Mouse (Mus musculus): ENCODE data around the gene Ccdc141.

Ccdc141 gene

DNA sequence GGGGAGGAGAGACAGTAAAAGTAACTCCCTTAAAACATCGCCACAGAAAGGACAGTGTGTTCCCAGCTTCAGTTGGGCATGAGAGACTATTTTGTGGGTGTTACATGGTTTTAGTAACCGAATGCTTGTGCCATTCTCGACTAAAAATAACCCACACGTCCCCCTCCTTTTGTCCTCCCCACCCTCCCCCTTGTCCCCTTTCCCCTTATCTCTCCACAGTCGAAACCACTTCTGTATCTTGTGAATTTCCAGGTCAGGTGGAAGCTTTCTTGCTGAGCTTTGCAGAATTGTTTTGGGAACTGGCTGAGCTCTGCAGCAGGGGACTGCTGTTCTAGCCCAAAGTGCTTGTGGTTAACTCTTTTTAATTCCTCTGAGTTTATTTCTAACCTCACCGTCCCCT lies 200.2 kb downstream of the Ccdc141 start:
- DNase-seq, result no peak

DNA sequence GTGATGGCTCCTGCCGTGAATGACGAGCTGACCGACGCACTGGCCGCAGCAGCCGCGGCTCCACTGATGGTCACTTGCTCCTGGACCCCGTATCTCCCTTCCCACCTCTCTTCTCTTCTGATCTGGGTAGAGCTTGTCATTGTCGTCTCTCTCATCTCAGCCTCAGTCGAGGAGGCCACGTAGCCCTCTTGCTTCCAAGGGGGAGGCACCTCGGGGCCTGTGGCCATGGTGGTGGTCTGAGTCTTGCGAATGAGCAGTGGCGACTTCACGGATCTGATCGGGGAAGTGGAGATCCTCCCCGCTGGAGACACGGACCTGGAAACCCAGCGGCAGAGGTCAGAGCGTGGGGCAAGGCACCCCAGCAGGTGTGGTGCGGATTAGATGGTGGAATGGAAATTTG lies 200.8 kb downstream of the Ccdc141 start:
- DNase-seq, result no peak

DNA sequence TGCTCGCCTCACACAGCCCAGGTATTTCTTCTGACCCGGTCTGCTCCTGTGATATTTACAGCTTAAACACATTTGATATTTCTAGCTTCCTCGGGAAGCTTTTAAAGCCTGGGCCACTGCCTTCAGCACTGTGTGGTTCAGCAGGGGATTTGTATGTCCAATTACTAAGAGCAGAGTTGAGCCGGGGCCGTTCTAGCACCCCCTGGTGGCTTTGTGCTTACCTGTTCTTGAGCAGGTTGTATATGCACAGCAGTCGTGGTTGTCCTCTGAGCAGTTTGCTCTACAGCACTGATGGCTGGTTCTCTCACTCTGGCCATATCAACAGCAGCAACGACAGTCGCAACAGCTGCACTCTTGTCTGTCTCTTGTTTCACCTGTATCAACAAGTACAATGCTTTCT lies 201.5 kb downstream of the Ccdc141 start:
- DNase-seq, result peak; percentile 59

DNA sequence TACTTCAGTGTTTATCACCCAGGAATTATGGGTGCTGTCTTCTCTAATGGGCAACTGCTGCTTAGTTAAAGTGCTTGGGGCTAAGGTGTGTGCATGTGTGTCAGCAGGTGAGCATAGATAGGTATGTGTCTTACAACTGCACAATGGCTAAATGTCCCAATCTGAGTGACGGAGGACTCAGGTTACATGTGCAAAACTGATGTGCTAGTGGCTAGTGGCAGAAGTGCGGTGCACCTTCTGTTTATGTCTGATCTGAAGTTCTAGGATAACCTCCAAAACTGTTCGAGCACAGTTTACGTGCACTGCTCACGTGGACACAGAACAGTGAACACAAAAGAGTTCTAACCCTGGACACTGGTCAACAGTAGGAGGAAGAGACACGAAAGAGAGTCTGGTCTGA lies 203.9 kb downstream of the Ccdc141 start:
- DNase-seq, result no peak

DNA sequence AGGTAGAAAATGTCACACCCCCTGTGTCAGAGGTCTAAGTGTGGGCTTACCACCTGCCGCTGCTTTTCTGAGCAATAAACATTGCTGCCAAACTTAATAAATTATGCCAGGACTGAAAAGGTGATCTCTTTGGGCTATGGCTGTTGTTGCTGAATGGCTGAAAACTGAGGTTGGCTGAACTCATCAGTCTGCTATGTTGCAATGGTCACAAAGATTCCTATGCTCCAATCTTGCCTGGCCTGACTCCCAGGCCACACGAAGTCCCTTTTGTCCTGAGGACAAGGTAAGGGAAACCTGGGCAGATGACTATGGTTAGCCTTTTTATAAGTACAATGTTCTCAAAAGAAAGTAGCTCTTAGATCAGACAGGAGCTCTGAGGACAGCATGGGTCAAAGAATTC lies 204.4 kb downstream of the Ccdc141 start:
- DNase-seq, result no peak

DNA sequence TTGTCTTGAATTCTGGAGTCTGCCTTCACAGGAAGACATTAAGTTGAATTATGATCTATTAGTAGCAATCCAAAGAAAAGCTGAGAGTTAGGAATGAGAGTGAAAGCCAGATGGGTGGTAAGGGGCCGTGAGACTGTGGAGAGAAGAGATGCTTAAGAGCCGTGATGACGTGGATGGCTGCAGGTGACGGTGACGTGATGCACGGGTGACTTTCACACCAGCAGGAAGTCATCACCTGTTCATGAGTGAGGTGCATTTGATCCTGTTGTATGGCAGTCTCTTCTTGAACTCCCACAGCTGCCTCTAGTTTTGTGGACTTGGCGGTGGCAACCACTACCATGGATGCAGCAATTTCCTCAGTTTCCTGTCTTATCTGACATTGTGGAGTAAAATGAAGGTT lies 204.9 kb downstream of the Ccdc141 start:
- no peak for DNase-seq

DNA sequence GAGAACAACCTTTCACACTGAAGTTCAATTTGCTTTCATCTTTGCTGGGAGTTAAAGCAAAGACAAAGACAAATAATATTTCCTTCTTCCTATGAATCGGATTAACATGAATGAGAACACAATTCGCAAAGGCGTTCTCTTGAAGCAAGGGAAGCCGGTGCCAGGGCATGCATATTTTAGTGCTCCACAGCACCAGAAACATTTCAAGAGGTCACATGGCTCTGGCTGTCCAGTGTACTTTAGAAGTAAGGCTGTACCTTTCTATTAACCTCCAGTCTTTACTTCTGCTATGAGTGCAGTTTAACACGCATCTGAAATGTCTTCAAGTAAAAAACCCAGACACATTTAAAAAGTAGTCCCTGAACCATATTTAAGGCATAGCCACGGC lies 208.4 kb downstream of the Ccdc141 start:
- no peak for DNase-seq

DNA sequence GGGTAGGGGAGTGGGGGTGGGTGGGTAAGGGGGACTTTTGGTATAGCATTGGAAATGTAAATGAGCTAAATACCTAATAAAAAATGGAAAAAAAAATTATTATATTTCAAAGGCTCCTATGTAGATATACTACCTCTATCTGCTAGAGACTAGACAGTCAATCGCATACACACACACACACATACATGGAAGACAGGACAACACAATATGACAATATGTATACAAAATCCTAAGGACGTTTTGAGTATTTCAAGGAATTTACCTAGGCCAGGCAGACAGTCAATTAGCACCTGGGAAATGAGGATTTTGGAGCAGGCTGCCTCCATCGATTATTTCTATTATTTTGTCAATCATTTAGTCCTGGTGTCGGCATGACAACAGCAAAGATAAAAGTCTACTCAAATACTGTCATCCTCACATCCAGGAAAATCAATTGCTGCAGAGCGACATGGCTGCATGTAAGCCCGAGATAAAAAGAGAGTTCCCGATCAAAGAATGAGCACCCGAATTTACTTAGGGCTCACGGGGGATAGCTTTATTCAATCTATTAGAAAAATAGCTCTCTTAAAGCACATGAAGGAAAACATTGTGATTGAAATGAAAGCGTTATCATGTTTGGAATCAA lies 208.9 kb downstream of the Ccdc141 start:
- DNase-seq, result no peak
